Mouse (Mus musculus): ENCODE data around the gene Sema4b. TPM values are rescaled to one million over a fixed set of nuclear protein-coding genes. Genes with fewer than 3 reads are reported as not detected.

Gene Sema4b
- polyA plus RNA-seq, 3 experiments from 2014 or later = 17.4 to 22.3 (median 18.0) TPM

GRCm38 (mm10) chr7:80221179-80221750, 34.6 kb downstream of the Sema4b start:
- no peak for ATAC-seq

- ATAC-seq = no peak
Measured at GRCm38 (mm10) chr7:80227065-80227464, 40.4 kb downstream of the Sema4b start.

GRCm38 (mm10) chr7:80230196-80230595, 43.6 kb downstream of the Sema4b start:
- no peak for ATAC-seq

GRCm38 (mm10) chr7:80231971-80232488, 45.4 kb downstream of the Sema4b start:
- ATAC-seq = no peak

- peak; percentile 94 for ATAC-seq
Measured at GRCm38 (mm10) chr7:80232489-80233029, 45.9 kb downstream of the Sema4b start, which contains the start of the genes Cib1 and Gdpgp1. Gene Cib1 (minus strand): TSS chr7:80232813. Gene Gdpgp1 (plus strand): TSS chr7:80232865.

- ATAC-seq = no peak
Measured at GRCm38 (mm10) chr7:80233799-80234198, 47.2 kb downstream of the Sema4b start.

GRCm38 (mm10) chr7:80238542-80238941, 51.9 kb downstream of the Sema4b start:
- ATAC-seq = no peak

- ATAC-seq = no peak
Measured at GRCm38 (mm10) chr7:80241661-80242060, 55.0 kb downstream of the Sema4b start.

- ATAC-seq = no peak
Measured at GRCm38 (mm10) chr7:80244851-80245250, 58.2 kb downstream of the Sema4b start.

- peak; percentile 99 for ATAC-seq
Measured at GRCm38 (mm10) chr7:80246148-80246721, 59.6 kb downstream of the Sema4b start, which contains the start of gene Ttll13. Gene Ttll13 (plus strand): TSS chr7:80246376.

GRCm38 (mm10) chr7:80246859-80247258, 60.2 kb downstream of the Sema4b start:
- no peak for ATAC-seq

- ATAC-seq = no peak
Measured at GRCm38 (mm10) chr7:80252437-80252836, 65.8 kb downstream of the Sema4b start.

- ATAC-seq = no peak
Measured at GRCm38 (mm10) chr7:80252886-80253285, 66.2 kb downstream of the Sema4b start.

- ATAC-seq = no peak
Measured at GRCm38 (mm10) chr7:80255981-80256380, 69.3 kb downstream of the Sema4b start.

- no peak for ATAC-seq
Measured at GRCm38 (mm10) chr7:80257706-80258105, 71.1 kb downstream of the Sema4b start.

- peak; percentile 96 for ATAC-seq
Measured at GRCm38 (mm10) chr7:80260625-80261371, 74.2 kb downstream of the Sema4b start, which contains the start of gene Ngrn. Gene Ngrn (plus strand): TSS chr7:80261215.

GRCm38 (mm10) chr7:80261372-80261990, 74.8 kb downstream of the Sema4b start:
- ATAC-seq = peak; percentile 53

GRCm38 (mm10) chr7:80264606-80265005, 78.0 kb downstream of the Sema4b start:
- no peak for ATAC-seq

- no peak for ATAC-seq
Measured at GRCm38 (mm10) chr7:80267764-80268163, 81.1 kb downstream of the Sema4b start.

- peak; percentile 98 for ATAC-seq
Measured at GRCm38 (mm10) chr7:80268897-80269750, 82.5 kb downstream of the Sema4b start, which contains the start of gene Vps33b. Gene Vps33b (plus strand): TSS chr7:80269649.

- no peak for ATAC-seq
Measured at GRCm38 (mm10) chr7:80269751-80270255, 83.2 kb downstream of the Sema4b start.

All from inflammation-experienced regulatory T-cells, adult 6 months (primary cell).